Mouse (Mus musculus) spleen, adult 2 months (tissue): ENCODE data around the gene Rgcc.

Experiments
- CTCF ChIP-seq: fragments of 200-500 bp; IDR thresholded peaks from 2 replicates; pipeline ENCODE4 v1.5.1; 2011; ENCODE audit warnings: mild to moderate bottlenecking, inconsistent platforms; ENCODE audit not compliant: insufficient read depth, insufficient read length, insufficient replicate concordance; ENCODE audit errors: extremely low read depth
- POLR2A ChIP-seq: fragments of 200-500 bp; IDR thresholded peaks from 2 replicates; pipeline ENCODE4 v1.6.1; 2011; ENCODE audit warnings: low read depth, low read length, inconsistent platforms

DNA sequence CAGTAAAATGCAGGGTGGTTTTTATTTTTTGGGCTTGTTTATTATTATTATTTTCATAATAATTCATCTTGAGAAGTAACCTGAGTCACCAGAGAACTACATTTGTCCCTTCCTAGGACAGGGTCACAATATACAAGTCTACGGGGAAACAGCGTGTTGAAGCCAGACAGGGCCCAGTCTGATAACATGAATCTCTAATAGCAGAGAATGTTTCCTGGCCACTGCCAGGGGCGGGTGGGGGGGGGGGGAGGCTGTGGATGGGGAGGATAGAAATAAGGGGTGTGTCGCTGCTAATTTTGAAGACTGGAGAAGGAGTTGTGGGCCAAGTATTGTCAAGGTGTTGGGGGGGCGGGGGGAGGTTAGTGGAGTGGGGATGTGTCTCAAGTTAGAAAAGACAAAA lies 6.5 kb upstream of the Rgcc start:
- TF ChIP-seq CTCF (no peak), POLR2A (no peak)
